Mouse (Mus musculus) thymus, postnatal 0 days (tissue): ENCODE data around the gene Prpf3. TPM values are rescaled to one million over a fixed set of nuclear protein-coding genes. Genes with fewer than 3 reads are reported as not detected.
A peak's percentile ranks its signal among the peaks of the same experiment; 100 is the strongest.
"Not testable (repeated sequence)": the region's sequence is repeated elsewhere in the genome, so short reads cannot be mapped to it uniquely, and the experiment has no call there.

Source experiments
- DNase-seq: peaks from one replicate; pipeline ENCODE4 v3.0.0-alpha.2; 2015; ENCODE audit warnings: low spot score
- polyA plus RNA-seq: library from polyadenylated mRNA; unstranded; fragments of >200 nt; fragmentation: Nextera tagmentation; extraction: Ambion mirVana; gene quantifications from 2 replicates; pipeline ENCODE4 v1.2.1, GENCODE M21; 2015

Prpf3 gene
- 46.9 and 49.3 TPM in 2 replicates for polyA plus RNA-seq

GRCm38 (mm10) chr3:95855502-95856089, at the start of gene Prpf3:
Prpf3 (minus strand) TSS chr3:95855885.
- peak; percentile 94 for DNase-seq

GRCm38 (mm10) chr3:95904568-95904967, 48.9 kb upstream of the Prpf3 start, which contains the start of gene Car14:
Car14 (minus strand) TSS chr3:95904691.
- no peak for DNase-seq

GRCm38 (mm10) chr3:95903753-95904502, 48.2 kb upstream of the Prpf3 start:
- DNase-seq = no peak

GRCm38 (mm10) chr3:95902643-95903042, 47.0 kb upstream of the Prpf3 start:
- no peak for DNase-seq

- DNase-seq = no peak
Measured at GRCm38 (mm10) chr3:95902373-95902625, 46.6 kb upstream of the Prpf3 start.

- DNase-seq = no peak
Measured at GRCm38 (mm10) chr3:95901616-95902372, 46.1 kb upstream of the Prpf3 start.

GRCm38 (mm10) chr3:95899800-95900524, 44.3 kb upstream of the Prpf3 start:
- no peak for DNase-seq

- not testable (repeated sequence) for DNase-seq
Measured at GRCm38 (mm10) chr3:95895501-95895900, 39.8 kb upstream of the Prpf3 start.

- DNase-seq = no peak
Measured at GRCm38 (mm10) chr3:95894317-95895160, 38.9 kb upstream of the Prpf3 start.

- peak; percentile 97 for DNase-seq
Measured at GRCm38 (mm10) chr3:95893606-95894316, 38.1 kb upstream of the Prpf3 start, which contains the start of gene Aph1a. Aph1a (plus strand) TSS chr3:95893969.

GRCm38 (mm10) chr3:95893126-95893525, 37.4 kb upstream of the Prpf3 start:
- no peak for DNase-seq

- DNase-seq = no peak
Measured at GRCm38 (mm10) chr3:95892066-95893052, 36.7 kb upstream of the Prpf3 start.

- DNase-seq = no peak
Measured at GRCm38 (mm10) chr3:95891211-95892065, 35.8 kb upstream of the Prpf3 start, which contains the start of gene BC028528. BC028528 (minus strand) TSS chr3:95892005.

GRCm38 (mm10) chr3:95889664-95890063, 34.0 kb upstream of the Prpf3 start:
- no peak for DNase-seq

GRCm38 (mm10) chr3:95887596-95887995, 31.9 kb upstream of the Prpf3 start:
- DNase-seq = no peak

GRCm38 (mm10) chr3:95884400-95884799, 28.7 kb upstream of the Prpf3 start:
- DNase-seq = no peak

GRCm38 (mm10) chr3:95882816-95883425, 27.2 kb upstream of the Prpf3 start:
- peak; percentile 80 for DNase-seq
